Mouse (Mus musculus): ENCODE results near the gene Map3k12.

Gene Map3k12

DNA sequence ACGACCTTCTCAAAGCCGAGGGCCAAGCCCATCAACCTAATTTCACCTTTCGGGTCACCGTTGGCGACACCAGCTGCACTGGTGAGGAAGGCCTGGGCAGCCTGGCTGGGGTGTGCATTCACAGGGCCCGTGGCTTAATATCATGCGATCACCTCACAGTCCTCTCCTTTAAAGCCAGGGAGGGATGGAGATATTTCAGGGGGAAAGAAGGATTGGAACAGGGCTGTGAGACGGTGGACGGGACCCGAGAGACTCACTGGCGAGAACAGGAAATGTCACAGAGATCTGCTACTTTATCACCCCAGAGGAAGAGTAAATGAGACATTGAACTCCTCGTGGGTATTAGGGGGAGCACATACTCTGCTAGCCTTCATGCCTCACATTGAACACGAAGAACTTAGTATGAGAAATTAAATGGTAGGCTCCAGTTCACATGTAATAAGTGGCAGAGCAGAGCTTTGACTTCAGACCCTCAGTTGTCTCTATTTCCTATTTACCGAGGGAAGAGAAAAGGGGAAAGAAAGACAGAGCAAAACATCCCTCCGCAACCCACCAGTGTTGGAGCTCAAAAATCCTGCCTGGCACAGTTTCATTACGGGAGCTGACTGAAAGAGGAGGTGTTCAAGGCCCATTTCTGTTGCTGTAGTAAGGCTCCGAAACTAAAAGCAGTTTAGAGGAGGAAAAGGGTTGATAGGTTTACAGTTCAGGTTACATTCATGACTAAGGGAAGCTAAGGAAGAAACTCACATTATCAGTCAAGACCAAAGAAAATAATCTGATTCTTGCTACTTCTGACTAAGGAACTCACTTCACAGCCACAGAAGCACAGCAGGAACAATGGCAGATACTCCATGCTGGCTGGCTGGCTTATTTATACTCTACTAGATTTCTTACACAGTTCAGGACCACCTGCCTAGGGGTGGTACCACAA is 2.6 kb upstream of the Map3k12 start:
- no peak for DNase-seq (ENCODE audit: low spot score in 2 of 2)

DNA sequence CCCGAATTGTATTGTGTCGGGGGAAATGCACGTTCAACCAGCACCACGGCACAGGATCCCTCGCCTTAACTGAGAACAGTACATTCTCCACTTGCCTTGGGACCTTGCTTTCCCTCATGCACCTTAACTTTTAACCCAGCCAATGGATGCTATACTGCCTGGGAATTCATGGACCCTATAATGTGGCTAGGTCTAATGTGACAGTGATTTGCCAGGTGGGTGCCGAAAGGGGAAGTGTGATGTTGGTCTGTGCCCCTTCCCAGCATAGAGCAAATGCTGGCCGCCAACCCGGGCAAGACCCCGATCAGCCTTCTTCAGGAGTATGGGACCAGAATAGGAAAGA is 2.0 kb upstream of the Map3k12 start:
- DNase-seq (ENCODE audit: low spot score in 2 of 2): no peak

GRCm38 (mm10) chr15:102517976-102518858 is 1.4 kb upstream of the Map3k12 start, which contains the start of gene Tarbp2:
Gene Tarbp2, plus strand, starts transcription at chr15:102518192.
- peak; percentile 100 for DNase-seq (ENCODE audit: low spot score in 2 of 2)

DNA sequence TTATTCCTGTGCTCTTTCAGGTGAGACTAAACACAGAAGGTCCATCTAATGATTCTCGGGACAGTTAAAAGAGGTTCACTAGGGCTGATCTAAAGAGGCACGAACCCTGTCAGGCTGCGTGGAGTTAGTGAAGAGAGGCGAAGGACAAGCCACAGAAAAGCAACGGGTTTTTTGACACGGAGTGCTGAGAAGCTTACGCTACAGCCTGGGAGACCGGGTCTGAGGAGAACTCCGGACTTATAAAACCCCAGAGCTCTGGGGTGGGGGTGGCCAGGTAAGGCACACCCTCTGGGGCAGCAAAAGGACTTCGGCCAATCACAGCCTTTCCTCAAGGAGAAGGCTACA is 739 bp upstream of the Map3k12 start:
- DNase-seq (ENCODE audit: low spot score in 2 of 2): no peak

DNA sequence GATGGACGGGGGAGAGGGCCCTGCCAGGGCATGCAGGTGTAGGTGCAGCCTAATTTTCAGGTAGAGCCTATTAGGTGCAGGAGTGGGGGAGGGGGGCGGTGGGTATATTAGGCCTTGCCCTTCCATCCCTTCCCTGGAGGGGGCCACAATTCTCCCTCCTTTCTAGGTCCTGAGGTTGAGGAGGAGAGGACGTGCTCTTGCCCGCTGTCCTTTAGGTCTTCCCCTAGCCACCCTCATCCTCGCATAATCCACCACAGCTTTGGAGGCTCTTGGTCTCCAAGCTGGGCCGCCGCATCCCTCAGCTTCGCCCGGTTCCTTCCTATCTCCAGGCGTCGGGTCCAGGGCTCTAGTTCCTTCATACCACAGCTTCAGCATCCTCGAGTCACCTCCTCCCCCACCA is 571 bp downstream of the Map3k12 start:
- no peak for DNase-seq (ENCODE audit: low spot score in 2 of 2)

GRCm38 (mm10) chr15:102515791-102516190 is 1.1 kb downstream of the Map3k12 start:
- DNase-seq (ENCODE audit: low spot score in 2 of 2): no peak

DNA sequence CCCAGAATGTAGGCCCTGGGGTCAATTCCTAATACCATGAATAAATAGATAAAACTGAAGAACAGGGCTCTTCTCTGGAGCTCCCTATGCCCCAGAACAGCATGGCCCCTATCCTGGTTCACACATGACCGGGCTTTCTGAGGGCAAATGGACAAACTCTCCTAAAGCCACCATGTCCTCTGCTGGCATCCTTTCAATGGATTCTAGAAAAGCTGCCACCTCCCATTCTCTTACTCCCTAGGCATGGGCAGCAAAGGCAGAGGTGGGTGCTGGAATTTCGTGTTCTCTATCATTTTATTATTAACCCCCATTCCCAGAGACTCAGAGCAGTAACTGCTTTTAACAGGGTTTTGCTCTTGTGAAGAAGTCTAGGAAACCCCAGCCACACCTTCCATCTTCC is 1.6 kb downstream of the Map3k12 start:
- DNase-seq (ENCODE audit: low spot score in 2 of 2): no peak

DNA sequence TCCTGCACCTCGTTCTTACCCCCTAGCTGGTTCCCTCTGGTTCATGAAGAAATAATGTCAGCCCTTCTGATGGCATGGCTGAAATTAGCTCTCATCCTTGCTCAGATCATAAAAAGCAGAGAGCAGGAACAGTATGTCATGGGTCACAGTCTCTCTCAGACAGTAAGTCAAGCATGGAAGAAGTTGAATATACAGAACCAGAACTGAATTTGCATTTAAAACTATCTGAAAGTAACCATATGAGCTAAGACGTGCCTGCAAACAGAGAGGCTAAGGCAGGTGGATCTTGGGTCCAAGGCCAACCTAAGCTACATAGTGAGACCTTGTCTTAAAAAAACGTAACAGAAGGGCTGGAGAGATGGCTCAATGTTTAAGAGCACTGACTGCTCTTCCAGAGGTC is 3.9 kb downstream of the Map3k12 start:
- DNase-seq (ENCODE audit: low spot score in 2 of 2): no peak

DNA sequence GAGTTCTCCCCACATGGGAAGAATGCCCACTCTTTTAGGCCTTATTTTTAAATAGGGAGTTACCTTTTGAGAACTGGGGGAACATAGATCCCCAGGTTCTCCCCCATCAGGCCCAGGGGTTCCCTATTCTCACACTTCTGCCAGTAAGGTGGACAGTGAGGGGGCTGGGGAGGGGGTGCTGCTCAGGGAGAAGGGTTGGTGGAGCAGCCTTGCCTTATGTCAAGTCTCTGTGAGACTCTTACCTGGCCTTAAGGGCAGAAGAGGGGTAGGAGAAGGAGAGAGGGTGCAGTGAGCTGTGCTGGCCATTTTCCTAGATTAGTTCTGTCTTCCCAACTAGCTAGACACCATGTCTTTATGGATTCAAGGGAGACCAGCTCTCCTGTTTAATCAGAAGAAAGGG is 4.4 kb downstream of the Map3k12 start:
- no peak for DNase-seq (ENCODE audit: low spot score in 2 of 2)

GRCm38 (mm10) chr15:102512010-102512409 is 4.9 kb downstream of the Map3k12 start:
- DNase-seq (ENCODE audit: low spot score in 2 of 2): no peak

DNA sequence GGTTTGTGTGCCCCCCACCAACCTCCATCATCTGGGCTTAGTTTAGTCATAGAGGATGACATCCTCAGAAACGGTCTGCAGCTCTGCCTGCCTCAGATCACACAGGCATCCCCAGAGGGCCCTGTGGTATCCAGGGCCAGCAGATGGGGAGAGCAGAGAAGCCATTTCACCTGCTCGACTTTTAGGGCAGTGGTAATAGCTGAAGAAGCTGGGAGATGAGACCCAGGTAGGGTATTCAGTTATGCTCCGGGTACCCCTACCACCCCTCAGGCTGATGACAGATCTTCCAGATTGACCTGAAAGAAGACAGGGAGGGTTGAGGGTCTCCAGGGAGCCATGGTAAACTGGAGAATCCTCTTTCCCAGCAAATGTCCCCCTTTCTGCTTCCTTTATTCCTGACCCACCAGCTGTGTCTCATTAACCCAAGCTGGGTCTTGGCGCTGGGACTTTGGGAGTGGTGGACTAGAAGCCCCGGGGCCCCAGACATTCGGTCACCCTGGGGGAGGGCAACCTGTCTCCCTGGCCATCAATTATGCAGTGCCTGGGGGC is 5.5 kb downstream of the Map3k12 start:
- DNase-seq (ENCODE audit: low spot score in 2 of 2): no peak

- DNase-seq (ENCODE audit: low spot score in 2 of 2): peak; percentile 76 to 79
These were observed 6.1 kb downstream of the Map3k12 start for GRCm38 (mm10) chr15:102510590-102511284.

DNA sequence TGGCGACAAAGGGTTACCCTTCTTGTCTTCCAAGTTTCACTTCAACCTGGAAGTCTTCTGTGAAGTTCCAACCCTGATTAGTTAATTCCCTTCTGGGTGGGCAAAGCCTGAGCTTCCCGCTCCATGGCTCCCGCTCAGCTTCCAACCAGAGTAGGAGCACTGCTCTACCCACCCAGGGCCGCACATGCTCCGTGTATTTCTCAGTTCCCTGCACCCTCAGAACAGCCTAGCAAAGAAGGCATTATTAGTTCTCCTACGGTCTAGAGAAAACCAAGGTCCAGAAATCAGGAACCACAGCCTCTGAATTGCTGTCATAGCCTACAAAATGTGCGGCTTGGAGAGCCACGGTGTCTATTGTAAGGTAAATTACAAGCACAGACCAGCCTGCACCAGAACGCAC is 6.8 kb downstream of the Map3k12 start:
- no peak for DNase-seq (ENCODE audit: low spot score in 2 of 2)

DNA sequence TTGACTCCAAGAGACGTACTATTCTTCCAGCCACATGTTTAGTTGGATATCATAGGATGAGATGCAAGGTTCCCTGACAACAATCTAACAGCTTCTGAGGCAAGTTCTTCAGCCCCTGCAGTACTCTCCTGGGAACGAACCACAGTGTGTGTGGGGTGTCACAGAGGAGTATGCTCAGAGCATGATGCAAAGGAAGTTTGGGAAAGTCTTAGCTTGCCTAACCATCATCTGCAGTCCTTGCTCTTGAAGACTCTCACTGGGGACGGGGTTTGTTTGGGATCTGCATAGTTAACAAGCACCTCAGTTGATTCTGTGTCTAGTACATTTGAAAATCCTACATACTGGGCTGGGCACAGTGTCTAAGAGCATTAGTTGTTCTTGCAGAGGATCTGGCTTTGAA is 8.5 kb downstream of the Map3k12 start:
- DNase-seq (ENCODE audit: low spot score in 2 of 2): no peak

DNA sequence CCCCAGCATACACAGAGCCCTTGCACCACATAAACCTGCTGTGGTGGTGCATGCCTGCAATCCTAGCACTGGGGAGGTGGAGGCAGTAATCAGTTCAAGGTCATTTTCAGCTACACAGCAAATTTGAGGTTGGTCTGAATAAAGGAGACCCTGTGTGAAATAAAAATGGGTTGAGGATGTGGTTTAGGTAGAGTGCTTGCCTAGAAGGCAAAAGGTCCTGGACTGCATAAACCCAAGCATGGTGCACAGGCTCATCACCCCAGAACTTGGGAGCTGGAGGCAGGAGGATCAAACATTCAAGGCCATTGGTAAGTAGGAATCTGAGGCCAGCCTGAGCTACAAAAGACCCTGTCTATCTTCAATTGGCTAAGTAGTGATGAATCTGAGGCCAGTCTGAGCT is 9.3 kb downstream of the Map3k12 start:
- no peak for DNase-seq (ENCODE audit: low spot score in 2 of 2)

GRCm38 (mm10) chr15:102506864-102507263 is 10.0 kb downstream of the Map3k12 start:
- DNase-seq (ENCODE audit: low spot score in 2 of 2): no peak

- no peak for DNase-seq (ENCODE audit: low spot score in 2 of 2)
These were observed 10.4 kb downstream of the Map3k12 start for GRCm38 (mm10) chr15:102506464-102506830.

- no peak for DNase-seq (ENCODE audit: low spot score in 2 of 2)
These were observed 10.9 kb downstream of the Map3k12 start for GRCm38 (mm10) chr15:102505770-102506463.

DNA sequence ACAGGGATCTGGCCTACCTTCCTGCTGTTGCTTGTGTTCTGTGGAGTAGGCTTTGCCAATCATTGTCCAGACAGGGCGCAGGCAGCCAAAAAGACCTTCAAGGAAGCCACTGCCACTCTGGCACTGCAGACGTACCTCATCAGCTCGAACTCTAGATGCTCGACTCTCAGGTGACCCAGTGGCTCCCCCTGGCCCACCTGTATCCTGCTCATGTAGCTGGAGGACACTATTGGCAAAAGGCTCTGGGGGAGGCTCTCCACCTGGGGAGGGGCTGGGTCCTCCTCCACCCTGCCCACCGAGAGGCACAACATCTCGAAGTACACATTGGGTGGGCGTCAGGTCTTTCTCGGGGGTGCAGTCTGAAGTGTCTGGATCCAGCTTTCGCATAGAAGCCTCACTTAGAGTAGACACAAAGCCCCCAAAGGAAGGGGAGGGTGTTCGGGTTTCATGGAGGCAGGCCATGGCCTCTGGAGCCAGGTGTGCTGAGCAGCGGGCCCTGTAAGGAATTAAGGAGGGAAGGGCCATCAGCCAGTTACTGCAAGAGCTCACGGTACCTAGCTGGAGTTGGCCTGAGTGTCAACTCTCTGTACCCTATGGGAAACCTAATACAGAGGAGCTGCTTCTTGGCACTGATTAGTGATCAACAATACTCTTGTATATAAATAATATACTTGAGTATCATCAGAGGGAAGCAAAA is 11.6 kb downstream of the Map3k12 start:
- DNase-seq (ENCODE audit: low spot score in 2 of 2): no peak

DNA sequence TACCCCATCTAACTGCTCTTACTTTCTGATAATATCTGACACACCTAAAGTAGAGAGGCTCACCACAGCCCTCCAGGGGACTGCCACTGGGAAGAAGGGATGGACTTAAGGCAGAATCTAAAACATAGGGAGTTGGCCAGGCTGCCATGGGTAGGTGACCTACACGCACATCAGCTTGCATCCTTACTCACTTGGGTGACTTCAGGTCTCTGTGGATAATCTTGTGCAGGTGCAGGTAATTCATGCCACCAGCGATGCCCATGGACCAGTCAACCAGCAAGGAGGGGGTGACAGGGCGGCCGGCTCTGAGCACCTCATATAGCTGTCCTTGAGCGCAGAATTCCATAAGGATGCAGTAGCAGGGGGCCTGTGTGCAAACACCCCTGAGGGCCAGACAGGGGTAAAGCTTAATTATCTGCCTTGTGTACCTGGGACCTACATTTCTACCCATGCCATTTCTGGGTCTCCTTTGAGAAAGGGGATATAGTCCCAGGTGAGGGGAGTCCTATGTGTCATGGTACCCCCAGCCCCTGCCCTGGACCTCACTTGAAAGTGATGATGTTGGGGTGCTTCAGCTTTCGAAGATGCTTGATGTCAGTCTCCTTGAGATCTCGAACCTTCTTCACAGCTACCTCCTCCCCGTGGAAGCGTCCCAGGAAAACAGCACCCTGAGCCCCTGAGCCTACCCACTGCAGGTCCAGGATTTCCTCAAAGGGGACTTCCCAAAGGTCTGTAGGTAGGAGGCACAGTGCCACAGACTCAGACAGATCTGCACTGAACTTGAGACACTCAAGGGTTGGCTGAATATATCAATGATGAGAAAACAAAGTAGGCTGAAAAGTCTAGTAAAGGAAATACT is 12.7 kb downstream of the Map3k12 start:
- DNase-seq (ENCODE audit: low spot score in 2 of 2): no peak
